Mouse (Mus musculus) liver, postnatal 0 days (tissue): ENCODE measurements around the gene Neu1.

Source experiments
- CTCF ChIP-seq: sonication (generic); IDR thresholded peaks from 2 replicates; pipeline ENCODE4 v1.5.1; 2016; ENCODE audit warnings: antibody characterized with exemption, low read depth
- EP300 ChIP-seq: IDR thresholded peaks from 2 replicates; pipeline ENCODE4 v1.6.1; 2016; ENCODE audit warnings: antibody characterized with exemption, low read depth, mild to moderate bottlenecking

DNA sequence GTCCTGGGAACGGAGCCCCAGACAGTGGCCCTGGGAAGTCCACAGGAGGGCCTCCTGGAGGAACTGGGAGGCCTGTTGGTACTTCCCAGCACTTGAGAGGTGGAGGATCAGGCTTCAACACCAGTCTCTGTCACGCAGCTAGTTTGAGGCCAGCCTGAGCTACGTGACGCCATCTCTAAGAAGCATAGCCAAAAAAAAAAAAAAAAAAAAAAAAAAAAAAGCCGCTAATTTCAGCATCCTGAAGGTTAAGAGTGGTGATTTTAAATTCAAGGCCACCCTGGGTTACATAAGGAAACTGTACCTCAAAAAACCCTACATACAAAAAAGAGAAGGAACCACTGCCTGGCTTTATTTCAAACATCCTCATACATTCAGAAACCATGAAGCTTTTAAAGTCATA lies 6.8 kb upstream of the Neu1 start:
- TF ChIP-seq CTCF = no peak
- TF ChIP-seq EP300 = no peak
